Comparison of ENCODE assay signal across 25 mouse cellular contexts in the genomic region with DNA sequence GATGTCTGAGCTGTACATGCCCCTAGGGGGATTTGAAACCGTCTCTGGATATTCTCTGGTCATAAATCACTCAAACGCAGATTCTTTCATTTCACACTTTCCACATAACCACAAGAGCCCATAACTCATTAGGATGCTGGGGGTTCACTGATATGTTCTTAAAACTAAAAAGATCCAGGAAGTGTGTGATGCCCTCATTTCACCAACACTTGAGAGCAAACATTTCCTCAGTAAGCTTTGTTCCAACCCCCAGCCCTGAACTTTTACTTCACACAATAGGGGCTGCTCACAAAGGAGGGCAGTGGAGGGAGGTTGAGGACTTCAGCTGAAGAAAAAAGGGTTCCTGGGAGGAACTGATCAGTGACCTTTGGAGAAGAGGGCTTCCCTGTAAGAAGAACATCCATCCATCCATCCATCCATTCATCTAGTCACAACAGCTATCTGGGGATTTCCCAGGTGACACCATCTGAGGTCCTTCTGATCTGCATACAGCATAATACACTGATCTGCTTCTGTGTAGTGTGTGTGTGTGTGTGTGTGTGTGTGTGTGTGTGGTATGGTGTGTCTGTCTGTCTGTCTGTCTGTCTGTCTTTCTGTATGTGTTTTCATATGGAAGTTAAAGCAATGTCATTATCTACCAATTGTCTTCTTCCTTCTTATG.
A peak's percentile ranks its signal among the peaks of the same experiment; 100 is the strongest.
DNase-seq lines count a peak whose midpoint lies in the region; ATAC-seq and TF ChIP-seq lines count a peak whose summit lies in the region.
"Had no signal": no experiment of that assay in that cellular context is flagged by ENCODE, and none has a peak within 500 bp of the region (broad histone marks: within the 10 kb centered on the region; RNA-seq: fewer than 3 reads in every experiment).

No protein-coding gene starts in this region.

- 23% methylated on average over 2 of the region's 2 CpGs for WGBS in kidney, embryonic 14.5 days
- 23% methylated on average over 2 of the region's 2 CpGs for WGBS in liver, postnatal 0 days (ENCODE audit: insufficient replicate concordance)

- H3K4me1 ChIP-seq in kidney, embryonic 14.5 days (ENCODE audit: control insufficient read depth, insufficient read depth, low read length): no peaks in the 10 kb centered on the region
- H3K4me1 ChIP-seq in liver, postnatal 0 days (ENCODE audit: insufficient read depth): no peaks in the 10 kb centered on the region
- H3K4me1 ChIP-seq: forebrain, embryonic 10.5 days; hindbrain, embryonic 13.5 days; midbrain, embryonic 13.5 days had no signal

- no peak overlapping the region for H3K9ac ChIP-seq in kidney, embryonic 14.5 days (ENCODE audit: low read depth, low read length)
- no peak overlapping the region for H3K9ac ChIP-seq in liver, postnatal 0 days (replicated peaks)
- H3K9ac ChIP-seq: hindbrain, embryonic 13.5 days; midbrain, embryonic 13.5 days had no signal

- H3K36me3 ChIP-seq in kidney, embryonic 14.5 days (ENCODE audit: control insufficient read depth, insufficient read depth, low read length): no peaks in the 10 kb centered on the region
- H3K36me3 ChIP-seq in liver, postnatal 0 days (replicated peaks; ENCODE audit: insufficient read depth, low read length): no peaks in the 10 kb centered on the region
- H3K36me3 ChIP-seq: forebrain, embryonic 10.5 days; hindbrain, embryonic 13.5 days; midbrain, embryonic 13.5 days had no signal

- no peak overlapping the region for H3K4me3 ChIP-seq in kidney, embryonic 14.5 days (ENCODE audit: low read length)
- H3K4me3 ChIP-seq in liver, postnatal 0 days (ENCODE audit: low read depth, low read length): no peak overlapping the region
- H3K4me3 ChIP-seq: forebrain, embryonic 10.5 days; heart, adult 2 months; hindbrain, embryonic 13.5 days; left cerebral cortex, adult 2 months; midbrain, embryonic 13.5 days had no signal

- DNase-seq in kidney, adult 18-20 months: no peak
- peak; percentile 20 for DNase-seq in 3T3-L1 (ENCODE audit: low read depth, low spot score)
- no peak for DNase-seq in liver, postnatal 0 days
- DNase-seq in adrenal gland, postnatal 4 days (ENCODE audit: low spot score in 2 of 2): no peak
- DNase-seq: adrenal gland, adult 2 months; B cell, adult 2 months; cerebellum, adult 11-12 months; cerebellum, postnatal 14 days; gastrocnemius, postnatal 14 days; heart, adult 2 months; layer of hippocampus, adult 9-11 months; left cerebral cortex, postnatal 4 days; lung, postnatal 14 days; right cerebral cortex, postnatal 14 days; thymus, adult 2 months; thymus, postnatal 4 days had no signal

- peak overlapping the region; percentile 56; the same call in 1 of the 2 replicates for H3K27ac ChIP-seq in kidney, embryonic 14.5 days (ENCODE audit: low read depth, low read length)
- H3K27ac ChIP-seq in liver, postnatal 0 days (ENCODE audit: low read depth): no peak overlapping the region
- H3K27ac ChIP-seq: forebrain, embryonic 10.5 days; heart, adult 2 months; hindbrain, embryonic 13.5 days; left cerebral cortex, adult 2 months; midbrain, embryonic 13.5 days; stomach, postnatal 0 days had no signal

- no peaks in the 10 kb centered on the region for H3K9me3 ChIP-seq in kidney, embryonic 14.5 days (ENCODE audit: control insufficient read depth, low read length)
- H3K9me3 ChIP-seq in liver, postnatal 0 days (ENCODE audit: low read length): no peaks in the 10 kb centered on the region
- H3K9me3 ChIP-seq: forebrain, embryonic 10.5 days; midbrain, embryonic 13.5 days had no signal

- TF ChIP-seq EP300 in liver, postnatal 0 days (IDR thresholded peaks at IDR 0.05; ENCODE audit: low read depth): no peak

- H3K27me3 ChIP-seq in kidney, embryonic 14.5 days (ENCODE audit: control insufficient read depth, insufficient read depth, low read length): no peaks in the 10 kb centered on the region
- H3K27me3 ChIP-seq in liver, postnatal 0 days (ENCODE audit: insufficient read depth, low read length): no peaks in the 10 kb centered on the region
- H3K27me3 ChIP-seq: hindbrain, embryonic 13.5 days; midbrain, embryonic 13.5 days had no signal

- no peak for ATAC-seq in kidney, embryonic 14.5 days (ENCODE audit: low FRiP score, low TSS enrichment)
- peak; percentile 93 for ATAC-seq in CD4-positive, CD25-positive, alpha-beta regulatory T cell, adult 4 months
- ATAC-seq in inflammation-experienced regulatory T-cells, adult 6 months: peak; percentile 77
- ATAC-seq in liver, postnatal 0 days: no peak
- ATAC-seq: forebrain, embryonic 16.5 days; midbrain, embryonic 13.5 days had no signal

- no peak overlapping the region for H3K4me2 ChIP-seq in kidney, embryonic 14.5 days (replicated peaks; ENCODE audit: low read depth, low read length)
- no peak overlapping the region for H3K4me2 ChIP-seq in liver, postnatal 0 days (ENCODE audit: low read depth, low read length)
- H3K4me2 ChIP-seq: hindbrain, embryonic 13.5 days; midbrain, embryonic 13.5 days had no signal

- no peak for TF ChIP-seq CTCF in liver, postnatal 0 days (IDR thresholded peaks at IDR 0.05; ENCODE audit: low read depth)

Comparison
In these comparisons a context has a peak if more than half of its experiments do, and no peak if none do; other contexts are left out.
1. ATAC-seq: peak in CD4-positive, CD25-positive, alpha-beta regulatory T cell, adult 4 months (single experiment) and inflammation-experienced regulatory T-cells, adult 6 months (single experiment); none in kidney, embryonic 14.5 days (single experiment) and liver, postnatal 0 days (single experiment).